8 mouse cellular contexts compared by ENCODE assay signal in the genomic region with DNA sequence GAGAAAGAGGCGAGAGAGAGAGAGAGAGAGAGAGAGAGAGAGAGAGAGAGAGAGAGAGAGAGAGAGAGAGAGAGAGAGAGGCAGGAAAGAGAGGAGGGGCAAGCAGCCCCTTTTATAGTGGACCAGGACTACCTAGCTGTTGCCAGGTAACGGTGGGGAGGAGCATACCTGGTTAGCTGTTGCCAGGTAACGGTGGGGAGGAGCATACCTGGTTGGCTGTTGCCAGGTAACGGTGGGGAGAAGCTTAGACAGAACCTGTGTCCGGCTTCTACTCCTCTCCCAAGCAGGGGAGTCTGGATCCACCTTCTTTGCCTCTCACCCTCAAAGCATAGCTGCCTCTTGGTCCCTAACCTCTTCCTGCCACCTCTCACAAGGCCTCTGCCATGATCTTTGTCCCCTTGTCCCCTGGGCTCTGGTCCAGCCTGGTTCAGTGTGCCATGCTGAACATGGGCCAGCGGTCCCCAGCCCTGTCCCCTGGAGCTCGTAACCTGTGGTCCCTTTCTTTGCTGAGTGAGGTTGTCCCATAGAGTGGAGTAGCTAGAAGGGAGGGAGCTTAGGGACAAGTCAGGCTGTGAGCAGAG. TPM values are rescaled to one million over a fixed set of nuclear protein-coding genes. Genes with fewer than 3 reads are reported as not detected.
DNase-seq lines count a peak whose midpoint lies in the region; ATAC-seq lines count a peak whose summit lies in the region.

No protein-coding gene starts in this region.

- H3K27ac ChIP-seq in lung, embryonic 16.5 days (ENCODE audit: low read length) = peak overlapping the region; percentile 82
- peak overlapping the region; percentile 40; the same call in 1 of the 2 replicates for H3K27ac ChIP-seq in intestine, embryonic 15.5 days
- H3K27ac ChIP-seq in neural tube, embryonic 13.5 days (replicated peaks) = peak overlapping the region; percentile 28; the same call in 1 of the 2 replicates

- peaks cover 15% of the 10 kb centered on the region for H3K27me3 ChIP-seq in lung, embryonic 16.5 days (ENCODE audit: control insufficient read depth, insufficient read depth, low read depth, low read length)
- H3K27me3 ChIP-seq in intestine, embryonic 15.5 days (replicated peaks) = peaks cover 22% of the 10 kb centered on the region
- peaks cover 65% of the 10 kb centered on the region for H3K27me3 ChIP-seq in neural tube, embryonic 13.5 days

- peak overlapping the region; percentile 37 for H3K4me2 ChIP-seq in lung, embryonic 16.5 days (ENCODE audit: low read depth, low read length)
- no peak overlapping the region for H3K4me2 ChIP-seq in intestine, embryonic 15.5 days (replicated peaks)
- H3K4me2 ChIP-seq in neural tube, embryonic 13.5 days = no peak overlapping the region

- peak; percentile 43 for DNase-seq in embryo, embryonic 10 days (ENCODE audit: low spot score)
- no peak for DNase-seq in embryo, embryonic 11 days
- DNase-seq in lung, adult 18-20 months = no peak
- DNase-seq in thymus, postnatal 14 days = no peak

- peaks cover 17% of the 10 kb centered on the region for H3K4me1 ChIP-seq in lung, embryonic 16.5 days (replicated peaks; ENCODE audit: control insufficient read depth, insufficient read depth, low read length)
- H3K4me1 ChIP-seq in intestine, embryonic 15.5 days (replicated peaks) = peaks cover 39% of the 10 kb centered on the region
- H3K4me1 ChIP-seq in neural tube, embryonic 13.5 days (replicated peaks) = peaks cover 24% of the 10 kb centered on the region

- H3K4me3 ChIP-seq in lung, embryonic 16.5 days (ENCODE audit: low read length) = no peak overlapping the region
- no peak overlapping the region for H3K4me3 ChIP-seq in intestine, embryonic 15.5 days (replicated peaks)
- no peak overlapping the region for H3K4me3 ChIP-seq in neural tube, embryonic 13.5 days

- no peak for ATAC-seq in lung, embryonic 16.5 days (ENCODE audit: low read depth)
- ATAC-seq in intestine, embryonic 15.5 days = no peak
- 0 out of 2 replicates have a peak, but pooled peaks have one; percentile 27 for ATAC-seq in neural tube, embryonic 13.5 days (ENCODE audit: low read depth)
- ATAC-seq in megakaryocyte progenitor cell, adult 5-6 weeks (replicated peaks; ENCODE audit: poor library complexity) = no peak

- WGBS in lung, embryonic 16.5 days = 39% methylated on average over 6 of the region's 7 CpGs
- WGBS in intestine, embryonic 15.5 days = 28% methylated on average over 6 of the region's 7 CpGs
- 24% methylated on average over 6 of the region's 7 CpGs for WGBS in neural tube, embryonic 13.5 days

- H3K9ac ChIP-seq in lung, embryonic 16.5 days (ENCODE audit: low read length) = 0 out of 2 replicates have a peak overlapping the region, but pooled peaks have one; percentile 36
- no peak overlapping the region for H3K9ac ChIP-seq in intestine, embryonic 15.5 days
- peak overlapping the region; percentile 31; the same call in 1 of the 2 replicates for H3K9ac ChIP-seq in neural tube, embryonic 13.5 days

- H3K9me3 ChIP-seq in lung, embryonic 16.5 days (ENCODE audit: control insufficient read depth, low read length) = no peaks in the 10 kb centered on the region
- no peaks in the 10 kb centered on the region for H3K9me3 ChIP-seq in intestine, embryonic 15.5 days
- H3K9me3 ChIP-seq in neural tube, embryonic 13.5 days = no peaks in the 10 kb centered on the region

- no peaks in the 10 kb centered on the region for H3K36me3 ChIP-seq in lung, embryonic 16.5 days (ENCODE audit: control insufficient read depth, insufficient read depth, low read length)
- no peaks in the 10 kb centered on the region for H3K36me3 ChIP-seq in intestine, embryonic 15.5 days
- no peaks in the 10 kb centered on the region for H3K36me3 ChIP-seq in neural tube, embryonic 13.5 days

RNA-seq across cellular contexts. Expression of gene Tnfaip2, which starts 8.0 kb away (rescaled TPM):
- polyA plus RNA-seq in lung, embryonic 16.5 days (2015; fragmentation: Nextera tagmentation; extraction: Ambion mirVana) = 4.0 and 6.9 TPM in 2 replicates
- 4.9 and 5.7 TPM in 2 replicates for polyA plus RNA-seq in intestine, embryonic 15.5 days (2015; fragmentation: Nextera tagmentation; extraction: Ambion mirVana)
- 0.98 and 1.9 TPM in 2 replicates for polyA plus RNA-seq in neural tube, embryonic 13.5 days (2015; fragmentation: Nextera tagmentation; extraction: Ambion mirVana)
- 18.3 and 20.9 TPM in 2 replicates for total RNA-seq in megakaryocyte progenitor cell, adult 5-6 weeks (2015)
- 31.1 and 67.8 TPM in 2 replicates for total RNA-seq in megakaryocyte progenitor cell, adult 5-6 weeks (2017)

RNA-seq across cellular contexts. Expression of gene Exoc3l4, which starts 17.4 kb away (rescaled TPM):
- 13.0 and 14.5 TPM in 2 replicates for polyA plus RNA-seq in lung, embryonic 16.5 days (2015; fragmentation: Nextera tagmentation; extraction: Ambion mirVana)
- 11.1 and 11.5 TPM in 2 replicates for polyA plus RNA-seq in intestine, embryonic 15.5 days (2015; fragmentation: Nextera tagmentation; extraction: Ambion mirVana)
- polyA plus RNA-seq in neural tube, embryonic 13.5 days (2015; fragmentation: Nextera tagmentation; extraction: Ambion mirVana) = 1.1 and 2.3 TPM in 2 replicates
- total RNA-seq in megakaryocyte progenitor cell, adult 5-6 weeks (2015) = 0.42 and 1.1 TPM in 2 replicates
- not detected in 2 replicates for total RNA-seq in megakaryocyte progenitor cell, adult 5-6 weeks (2017)

RNA-seq across cellular contexts. Expression of gene Lbhd2, which starts 27.6 kb away (rescaled TPM):
- 0.79 and 0.80 TPM in 2 replicates for polyA plus RNA-seq in lung, embryonic 16.5 days (2015; fragmentation: Nextera tagmentation; extraction: Ambion mirVana)
- 1.6 and 2.0 TPM in 2 replicates for polyA plus RNA-seq in intestine, embryonic 15.5 days (2015; fragmentation: Nextera tagmentation; extraction: Ambion mirVana)
- 1.4 TPM in 1 of 2 replicates, not detected in the other for polyA plus RNA-seq in neural tube, embryonic 13.5 days (2015; fragmentation: Nextera tagmentation; extraction: Ambion mirVana)
- 0.30 TPM in 1 of 2 replicates, not detected in the other for total RNA-seq in megakaryocyte progenitor cell, adult 5-6 weeks (2015)
- total RNA-seq in megakaryocyte progenitor cell, adult 5-6 weeks (2017) = not detected in 2 replicates

RNA-seq across cellular contexts. Expression of gene Gm266, which starts 51.4 kb away (rescaled TPM):
- 3.9 and 5.4 TPM in 2 replicates for polyA plus RNA-seq in lung, embryonic 16.5 days (2015; fragmentation: Nextera tagmentation; extraction: Ambion mirVana)
- polyA plus RNA-seq in intestine, embryonic 15.5 days (2015; fragmentation: Nextera tagmentation; extraction: Ambion mirVana) = 17.7 and 19.9 TPM in 2 replicates
- polyA plus RNA-seq in neural tube, embryonic 13.5 days (2015; fragmentation: Nextera tagmentation; extraction: Ambion mirVana) = 1.6 TPM in 2 replicates
- not detected in 2 replicates for total RNA-seq in megakaryocyte progenitor cell, adult 5-6 weeks (2015)
- total RNA-seq in megakaryocyte progenitor cell, adult 5-6 weeks (2017) = not detected in 2 replicates

RNA-seq across cellular contexts. Expression of gene Cdc42bpb, which starts 56.7 kb away (rescaled TPM):
- polyA plus RNA-seq in lung, embryonic 16.5 days (2015; fragmentation: Nextera tagmentation; extraction: Ambion mirVana) = 34.4 and 36.1 TPM in 2 replicates
- 31.8 and 33.9 TPM in 2 replicates for polyA plus RNA-seq in intestine, embryonic 15.5 days (2015; fragmentation: Nextera tagmentation; extraction: Ambion mirVana)
- polyA plus RNA-seq in neural tube, embryonic 13.5 days (2015; fragmentation: Nextera tagmentation; extraction: Ambion mirVana) = 34.0 and 41.4 TPM in 2 replicates
- total RNA-seq in megakaryocyte progenitor cell, adult 5-6 weeks (2015) = 1.5 and 5.4 TPM in 2 replicates
- total RNA-seq in megakaryocyte progenitor cell, adult 5-6 weeks (2017) = 2.9 and 5.2 TPM in 2 replicates

Comparison
In these comparisons a context has a peak if more than half of its experiments do, and no peak if none do; other contexts are left out.
1. H3K27ac ChIP-seq: peak in every context shown above with its lines; median percentile 82 in lung, embryonic 16.5 days; 40 in intestine, embryonic 15.5 days; 28 in neural tube, embryonic 13.5 days.